Mouse (Mus musculus) stomach, postnatal 0 days (tissue): ENCODE data around the gene Ajap1. TPM values are rescaled to one million over a fixed set of nuclear protein-coding genes. Genes with fewer than 3 reads are reported as not detected.

Source experiments
- ATAC-seq: fragments of 200-750 bp; cut with Nextera tagmentation; 2 replicates; pipeline ENCODE4 v1.8.0; 2017; ENCODE audit not compliant: low FRiP score, low TSS enrichment
- DNase-seq: peaks from one replicate; pipeline ENCODE4 v3.0.0-alpha.2; 2016; ENCODE audit warnings: low spot score
- H3K27ac ChIP-seq: fragments of 300-500 bp; sonication (generic); replicated peaks from 2 replicates; pipeline ENCODE4 v1.5.1; 2014; ENCODE audit warnings: mild to moderate bottlenecking, control low read depth
- H3K27me3 ChIP-seq: fragments of 300-500 bp; sonication (generic); 2 replicates; pipeline ENCODE4 v1.6.1; 2014; ENCODE audit warnings: low read length; ENCODE audit not compliant: control insufficient read depth, insufficient read depth
- H3K36me3 ChIP-seq: fragments of 300-500 bp; sonication (generic); 2 replicates; pipeline ENCODE4 v1.6.1; 2014; ENCODE audit warnings: low read length, mixed read lengths; ENCODE audit not compliant: control insufficient read depth, insufficient read depth
- H3K4me1 ChIP-seq: fragments of 300-500 bp; sonication (generic); replicated peaks from 2 replicates; pipeline ENCODE4 v1.6.1; 2014; ENCODE audit warnings: antibody characterized with exemption; ENCODE audit not compliant: control insufficient read depth, insufficient read depth
- H3K4me2 ChIP-seq: fragments of 300-500 bp; sonication (generic); replicated peaks from 2 replicates; pipeline ENCODE4 v1.6.1; 2014; ENCODE audit warnings: low read depth, mild to moderate bottlenecking, control low read depth, moderate library complexity
- H3K4me3 ChIP-seq: fragments of 300-500 bp; sonication (generic); 2 replicates; pipeline ENCODE4 v1.5.1; 2014; ENCODE audit warnings: low read depth, low read length, control low read depth
- H3K9ac ChIP-seq: fragments of 300-500 bp; sonication (generic); 2 replicates; pipeline ENCODE4 v1.6.1; 2014; ENCODE audit warnings: mild to moderate bottlenecking, low read length, control low read depth, mixed read lengths
- H3K9me3 ChIP-seq: fragments of 300-500 bp; sonication (generic); 2 replicates; pipeline ENCODE4 v1.6.1; 2016; ENCODE audit warnings: low read length; ENCODE audit not compliant: control insufficient read depth
- CTCF ChIP-seq: IDR thresholded peaks from 2 replicates; pipeline ENCODE4 v1.5.1; 2016; ENCODE audit warnings: antibody characterized with exemption, low read depth, mild to moderate bottlenecking, moderate library complexity
- EP300 ChIP-seq: optimal IDR thresholded peaks from 2 replicates; pipeline ENCODE3; 2016; ENCODE audit warnings: antibody characterized with exemption
- WGBS: fragments of 180-500 bp; shearing (Covaris S2); extraction: QIAGEN DNeasy Blood & Tissue Kit; methylation state at CpG from one replicate; pipeline ENCODE4 v1.1.7; 2014; 5-methylcytosine and 5-hydroxymethylcytosine counted together
- polyA plus RNA-seq: library from polyadenylated mRNA; unstranded; fragments of >200 nt; fragmentation: Nextera tagmentation; extraction: Ambion mirVana; gene quantifications from 2 replicates; pipeline ENCODE4 v1.2.1, GENCODE M21; 2015

Gene Ajap1
- polyA plus RNA-seq, 1 experiment from 2014 or later, result 0.33 TPM

GRCm38 (mm10) chr4:153387478-153387877 lies 95.1 kb downstream of the Ajap1 start:
- Histone ChIP-seq H3K4me1 (no peaks in the 10 kb centered on the region), H3K9me3 (no peaks in the 10 kb centered on the region), H3K4me3 (no peak overlapping the region), H3K36me3 (no peaks in the 10 kb centered on the region), H3K27ac (no peak overlapping the region), H3K4me2 (no peak overlapping the region), H3K27me3 (no peaks in the 10 kb centered on the region), H3K9ac (no peak overlapping the region)
- 92% methylated on average over 12 of the region's 12 CpGs for WGBS
- no peak for ATAC-seq
- TF ChIP-seq EP300 (no peak), CTCF (no peak)
- no peak for DNase-seq

- no peaks in the 10 kb centered on the region for H3K4me1 ChIP-seq
- ATAC-seq (no peak), DNase-seq (no peak)
- no peak overlapping the region for H3K4me2 ChIP-seq
- no peaks in the 10 kb centered on the region for H3K9me3 ChIP-seq
- H3K27ac ChIP-seq, result no peak overlapping the region
- H3K36me3 ChIP-seq, result no peaks in the 10 kb centered on the region
- H3K27me3 ChIP-seq, result no peaks in the 10 kb centered on the region
- no peak overlapping the region for H3K9ac ChIP-seq
- TF ChIP-seq CTCF (no peak), EP300 (no peak)
- 46% methylated on average over 7 of the region's 7 CpGs for WGBS
- no peak overlapping the region for H3K4me3 ChIP-seq
These were observed 101.2 kb downstream of the Ajap1 start for GRCm38 (mm10) chr4:153381433-153381832.

- Histone ChIP-seq H3K4me2 (no peak overlapping the region), H3K27ac (no peak overlapping the region), H3K27me3 (no peaks in the 10 kb centered on the region), H3K4me3 (no peak overlapping the region), H3K9me3 (no peaks in the 10 kb centered on the region), H3K36me3 (no peaks in the 10 kb centered on the region), H3K4me1 (no peaks in the 10 kb centered on the region), H3K9ac (no peak overlapping the region)
- no peak for ATAC-seq
- TF ChIP-seq CTCF (no peak), EP300 (no peak)
- WGBS, result 83% methylated on average over 10 of the region's 10 CpGs
- no peak for DNase-seq
These were observed 101.7 kb downstream of the Ajap1 start for GRCm38 (mm10) chr4:153380885-153381284.

- no peaks in the 10 kb centered on the region for H3K36me3 ChIP-seq
- H3K9me3 ChIP-seq, result no peaks in the 10 kb centered on the region
- H3K4me1 ChIP-seq, result no peaks in the 10 kb centered on the region
- WGBS, result 23% methylated on average over 6 of the region's 6 CpGs
- H3K27me3 ChIP-seq, result no peaks in the 10 kb centered on the region
- no peak overlapping the region for H3K9ac ChIP-seq
- H3K4me2 ChIP-seq, result no peak overlapping the region
- no peak for TF ChIP-seq EP300
- peak; percentile 52; the same call in 1 of the 2 replicates for TF ChIP-seq CTCF
- no peak overlapping the region for H3K27ac ChIP-seq
- H3K4me3 ChIP-seq, result no peak overlapping the region
- ATAC-seq (no peak), DNase-seq (no peak)
These were observed 104.6 kb downstream of the Ajap1 start for GRCm38 (mm10) chr4:153377981-153378380.

GRCm38 (mm10) chr4:153374233-153374632 lies 108.4 kb downstream of the Ajap1 start:
- TF ChIP-seq CTCF, result no peak
- TF ChIP-seq EP300, result no peak
- no peak overlapping the region for H3K4me3 ChIP-seq
- DNase-seq (no peak), ATAC-seq (no peak)
- H3K4me1 ChIP-seq, result no peaks in the 10 kb centered on the region
- no peak overlapping the region for H3K9ac ChIP-seq
- no peak overlapping the region for H3K27ac ChIP-seq
- no peaks in the 10 kb centered on the region for H3K9me3 ChIP-seq
- H3K4me2 ChIP-seq, result no peak overlapping the region
- 67% methylated on average over 6 of the region's 6 CpGs for WGBS
- H3K36me3 ChIP-seq, result no peaks in the 10 kb centered on the region
- no peaks in the 10 kb centered on the region for H3K27me3 ChIP-seq

- Histone ChIP-seq H3K9me3 (no peaks in the 10 kb centered on the region), H3K9ac (no peak overlapping the region), H3K4me3 (no peak overlapping the region), H3K27ac (no peak overlapping the region), H3K4me2 (no peak overlapping the region), H3K4me1 (no peaks in the 10 kb centered on the region), H3K36me3 (no peaks in the 10 kb centered on the region), H3K27me3 (no peaks in the 10 kb centered on the region)
- ATAC-seq, result no peak
- WGBS, result 85% methylated on average over 14 of the region's 14 CpGs
- DNase-seq, result no peak
- TF ChIP-seq CTCF (no peak), EP300 (no peak)
These were observed 109.5 kb downstream of the Ajap1 start for GRCm38 (mm10) chr4:153373125-153373524.
